ENCODE assay signal across 9 mouse cellular contexts in genomic region chr14:24205281-24205871, GRCm38 (mm10). TPM values are rescaled to one million over a fixed set of nuclear protein-coding genes. Genes with fewer than 3 reads are reported as not detected.
DNase-seq lines count a peak whose midpoint lies in the region; ATAC-seq and TF ChIP-seq lines count a peak whose summit lies in the region.
"Had no signal": no experiment of that assay in that cellular context is flagged by ENCODE, and none has a peak within 500 bp of the region (broad histone marks: within the 10 kb centered on the region; RNA-seq: fewer than 3 reads in every experiment).

No protein-coding gene starts in this region.

- peak; percentile 50 to 62 for DNase-seq in cerebellum, postnatal 10 days
- DNase-seq in cerebellum, adult 9-11 months = no peak
- DNase-seq in layer of hippocampus, adult 11-12 months (ENCODE audit: low spot score) = peak; percentile 71
- DNase-seq in heart, adult 2 months = no peak
- no peak for DNase-seq in ovary, postnatal 10 days (ENCODE audit: low spot score)
- no peak for DNase-seq in thymus, postnatal 36 days

- TF ChIP-seq EP300 in heart, adult 2 months (IDR thresholded peaks at IDR 0.05; ENCODE audit: insufficient read depth, low read depth, low read length) = no peak

- peaks cover 1% of the 10 kb centered on the region; the same call in 1 of the 2 replicates for H3K36me3 ChIP-seq in neural tube, embryonic 12.5 days
- no peaks in the 10 kb centered on the region for H3K36me3 ChIP-seq in heart, adult 2 months (ENCODE audit: control insufficient read depth, insufficient read depth, low read length)
- H3K36me3 ChIP-seq: liver, embryonic 15.5 days had no signal

- peaks cover 13% of the 10 kb centered on the region for H3K4me1 ChIP-seq in cortical plate, adult 2 months (ENCODE audit: control insufficient read depth, insufficient read depth, low read length)
- H3K4me1 ChIP-seq in neural tube, embryonic 12.5 days = peaks cover 38% of the 10 kb centered on the region
- peaks cover 9% of the 10 kb centered on the region for H3K4me1 ChIP-seq in heart, adult 2 months (ENCODE audit: control insufficient read depth, insufficient read depth, low read length)

- no peaks in the 10 kb centered on the region for H3K27me3 ChIP-seq in neural tube, embryonic 12.5 days (replicated peaks)
- no peaks in the 10 kb centered on the region for H3K27me3 ChIP-seq in heart, adult 2 months (ENCODE audit: control insufficient read depth, insufficient read depth, low read length)

- H3K27ac ChIP-seq in cortical plate, adult 2 months (ENCODE audit: insufficient read depth, low read length) = peak overlapping the region; percentile 47; the same call in 1 of the 2 replicates
- H3K27ac ChIP-seq in neural tube, embryonic 12.5 days = peak overlapping the region; percentile 15; the same call in 1 of the 2 replicates
- no peak overlapping the region for H3K27ac ChIP-seq in heart, adult 2 months
- H3K27ac ChIP-seq: liver, embryonic 15.5 days had no signal

- no peak overlapping the region for H3K4me3 ChIP-seq in cortical plate, adult 2 months (ENCODE audit: insufficient read depth, low read length)
- H3K4me3 ChIP-seq in neural tube, embryonic 12.5 days = no peak overlapping the region
- H3K4me3 ChIP-seq in heart, adult 2 months = no peak overlapping the region
- H3K4me3 ChIP-seq: liver, embryonic 15.5 days had no signal

- H3K4me2 ChIP-seq in neural tube, embryonic 12.5 days (replicated peaks) = peak overlapping the region; percentile 22; the same call in 1 of the 2 replicates
- H3K4me2 ChIP-seq: liver, embryonic 15.5 days had no signal

- TF ChIP-seq CTCF in cortical plate, adult 2 months (IDR thresholded peaks at IDR 0.05; ENCODE audit: extremely low read depth, insufficient read depth, low read length) = no peak
- TF ChIP-seq CTCF in heart, adult 2 months (IDR thresholded peaks at IDR 0.05) = no peak

- no peak for ATAC-seq in neural tube, embryonic 12.5 days (ENCODE audit: low FRiP score, low read depth)

- intact Hi-C loops in heart, adult 2 months (cut with DNase I) = no loop called here

- H3K79me2 ChIP-seq in heart, adult 2 months (replicated peaks; ENCODE audit: control insufficient read depth, insufficient read depth, low read length) = peaks cover 1% of the 10 kb centered on the region; the same call in 1 of the 2 replicates

- WGBS in neural tube, embryonic 12.5 days = 22% methylated on average over 6 of the region's 6 CpGs
- 55% methylated on average over 6 of the region's 6 CpGs for WGBS in heart, adult 2 months

- 0 out of 2 replicates have a peak overlapping the region, but pooled peaks have one; percentile 13 for H3K9ac ChIP-seq in neural tube, embryonic 12.5 days
- no peak overlapping the region for H3K9ac ChIP-seq in heart, adult 2 months (ENCODE audit: low read depth, low read length)
- H3K9ac ChIP-seq: liver, embryonic 15.5 days had no signal

- H3K9me3 ChIP-seq in neural tube, embryonic 12.5 days = no peaks in the 10 kb centered on the region
- H3K9me3 ChIP-seq: liver, embryonic 15.5 days had no signal

- no peak for TF ChIP-seq POLR2A in cortical plate, adult 2 months (IDR thresholded peaks at IDR 0.05; ENCODE audit: extremely low read depth, insufficient read depth, low read length)
- no peak for TF ChIP-seq POLR2A in heart, adult 2 months (IDR thresholded peaks at IDR 0.05; ENCODE audit: insufficient read depth, low read depth, low read length)

RNA-seq across cellular contexts. Expression of gene Dlg5, which starts 40.3 kb away (rescaled TPM):
- 24.6 and 26.5 TPM in 2 replicates for polyA plus RNA-seq in cortical plate, adult 2 months (2012; rRNA removed)
- polyA plus RNA-seq in neural tube, embryonic 12.5 days (2016; fragmentation: Nextera tagmentation; extraction: Ambion mirVana) = 17.7 and 21.9 TPM in 2 replicates
- total RNA-seq in heart, adult 2 months (2021) = 1 to 10 TPM; 7.7 TPM
- polyA plus RNA-seq in heart, adult 2 months (2012; rRNA removed) = 11.4 and 13.9 TPM in 2 replicates

Comparison
In these comparisons a context has a peak if more than half of its experiments do, and no peak if none do; other contexts are left out.
1. DNase-seq: peak in cerebellum, postnatal 10 days (2 of 2) and layer of hippocampus, adult 11-12 months (single experiment); none in cerebellum, adult 9-11 months (single experiment), heart, adult 2 months (0 of 2), ovary, postnatal 10 days (single experiment) and thymus, postnatal 36 days (0 of 2).